Mouse (Mus musculus): Measurements from ENCODE around the gene Wbp1. TPM values are rescaled to one million over a fixed set of nuclear protein-coding genes. Genes with fewer than 3 reads are reported as not detected.

Wbp1 gene
- polyA plus RNA-seq (2014; fragmentation: Illumina TruSeq; extraction: RNeasy Lipid Tissue Mini Kit (QIAGEN cat#74804); ENCODE audit: low read depth, low replicate concordance), result 99.3 TPM

GRCm38 (mm10) chr6:83120930-83121862 is at the start of gene Wbp1:
Wbp1 (minus strand) TSS chr6:83121559.

GRCm38 (mm10) chr6:83165607-83166242 is 44.4 kb upstream of the Wbp1 start, which contains the start of gene Dctn1:
Dctn1 (plus strand) TSS chr6:83165920.

GRCm38 (mm10) chr6:83156259-83156684 is 34.9 kb upstream of the Wbp1 start, which contains the start of the genes Wdr54 and 1700003E16Rik:
Wdr54 (minus strand) TSS chr6:83156397.
1700003E16Rik (plus strand) TSS chr6:83156404.

GRCm38 (mm10) chr6:83134951-83135513 is 13.7 kb upstream of the Wbp1 start, which contains the start of gene Rtkn:
Rtkn (plus strand) TSS chr6:83135463.

GRCm38 (mm10) chr6:83125331-83125730 is 4.0 kb upstream of the Wbp1 start, which contains the start of gene Ino80b:
Ino80b (minus strand) TSS chr6:83125431.

GRCm38 (mm10) chr6:83115011-83115671 is 6.2 kb downstream of the Wbp1 start, which contains the start of gene Mogs:
Mogs (plus strand) TSS chr6:83115496.

GRCm38 (mm10) chr6:83108762-83109668 is 12.3 kb downstream of the Wbp1 start, which contains the start of gene Mrpl53:
Mrpl53 (plus strand) TSS chr6:83109040.

GRCm38 (mm10) chr6:83101316-83101687 is 20.1 kb downstream of the Wbp1 start, which contains the start of the genes Ccdc142 and Gm42688:
Ccdc142 (plus strand) TSS chr6:83101601.
Gm42688 (plus strand) TSS chr6:83101617.

GRCm38 (mm10) chr6:83086121-83087035 is 35.0 kb downstream of the Wbp1 start, which contains the start of gene Lbx2:
Lbx2 (plus strand) TSS chr6:83086367.

GRCm38 (mm10) chr6:83077630-83078323 is 43.6 kb downstream of the Wbp1 start, which contains the start of gene Pcgf1:
Pcgf1 (plus strand) TSS chr6:83077869.

GRCm38 (mm10) chr6:83070247-83070310 is 51.3 kb downstream of the Wbp1 start, which contains the start of gene Tlx2:
Tlx2 (minus strand) TSS chr6:83070293.

Other genes with a start within 250 kb of the Wbp1 start
- 0.48 TPM for gene Sema4f, start 181.8 kb downstream of the Wbp1 start, polyA plus RNA-seq (2014; fragmentation: Illumina TruSeq; extraction: RNeasy Lipid Tissue Mini Kit (QIAGEN cat#74804); ENCODE audit: low read depth, low replicate concordance)
- gene M1ap, start 174.7 kb downstream of the Wbp1 start, polyA plus RNA-seq (2014; fragmentation: Illumina TruSeq; extraction: RNeasy Lipid Tissue Mini Kit (QIAGEN cat#74804); ENCODE audit: low read depth, low replicate concordance), result 4.6 TPM
- gene Dok1, start 88.1 kb downstream of the Wbp1 start, polyA plus RNA-seq (2014; fragmentation: Illumina TruSeq; extraction: RNeasy Lipid Tissue Mini Kit (QIAGEN cat#74804); ENCODE audit: low read depth, low replicate concordance), result 25.7 TPM
- gene Loxl3, start 87.4 kb downstream of the Wbp1 start, polyA plus RNA-seq (2014; fragmentation: Illumina TruSeq; extraction: RNeasy Lipid Tissue Mini Kit (QIAGEN cat#74804); ENCODE audit: low read depth, low replicate concordance), result 11.2 TPM
- 147 TPM for gene Aup1, start 67.0 kb downstream of the Wbp1 start, polyA plus RNA-seq (2014; fragmentation: Illumina TruSeq; extraction: RNeasy Lipid Tissue Mini Kit (QIAGEN cat#74804); ENCODE audit: low read depth, low replicate concordance)
- gene Htra2, start 66.3 kb downstream of the Wbp1 start, polyA plus RNA-seq (2014; fragmentation: Illumina TruSeq; extraction: RNeasy Lipid Tissue Mini Kit (QIAGEN cat#74804); ENCODE audit: low read depth, low replicate concordance), result 32.7 TPM
- 1.6 TPM for gene Dqx1, start 63.7 kb downstream of the Wbp1 start, polyA plus RNA-seq (2014; fragmentation: Illumina TruSeq; extraction: RNeasy Lipid Tissue Mini Kit (QIAGEN cat#74804); ENCODE audit: low read depth, low replicate concordance)
- not detected for gene Tlx2, start 51.3 kb downstream of the Wbp1 start, polyA plus RNA-seq (2014; fragmentation: Illumina TruSeq; extraction: RNeasy Lipid Tissue Mini Kit (QIAGEN cat#74804); ENCODE audit: low read depth, low replicate concordance)
- 14.9 TPM for gene Pcgf1, start 43.7 kb downstream of the Wbp1 start, polyA plus RNA-seq (2014; fragmentation: Illumina TruSeq; extraction: RNeasy Lipid Tissue Mini Kit (QIAGEN cat#74804); ENCODE audit: low read depth, low replicate concordance)
- 1.5 TPM for gene Lbx2, start 35.2 kb downstream of the Wbp1 start, polyA plus RNA-seq (2014; fragmentation: Illumina TruSeq; extraction: RNeasy Lipid Tissue Mini Kit (QIAGEN cat#74804); ENCODE audit: low read depth, low replicate concordance)
- 3.6 TPM for gene Ccdc142, start 20.0 kb downstream of the Wbp1 start, polyA plus RNA-seq (2014; fragmentation: Illumina TruSeq; extraction: RNeasy Lipid Tissue Mini Kit (QIAGEN cat#74804); ENCODE audit: low read depth, low replicate concordance)
- 3.8 TPM for gene Gm42688, start 19.9 kb downstream of the Wbp1 start, polyA plus RNA-seq (2014; fragmentation: Illumina TruSeq; extraction: RNeasy Lipid Tissue Mini Kit (QIAGEN cat#74804); ENCODE audit: low read depth, low replicate concordance)
- gene Mrpl53, start 12.5 kb downstream of the Wbp1 start, polyA plus RNA-seq (2014; fragmentation: Illumina TruSeq; extraction: RNeasy Lipid Tissue Mini Kit (QIAGEN cat#74804); ENCODE audit: low read depth, low replicate concordance), result 73.1 TPM
- gene Mogs, start 6.1 kb downstream of the Wbp1 start, polyA plus RNA-seq (2014; fragmentation: Illumina TruSeq; extraction: RNeasy Lipid Tissue Mini Kit (QIAGEN cat#74804); ENCODE audit: low read depth, low replicate concordance), result 34.0 TPM
- gene Ino80b, start 3.9 kb upstream of the Wbp1 start, polyA plus RNA-seq (2014; fragmentation: Illumina TruSeq; extraction: RNeasy Lipid Tissue Mini Kit (QIAGEN cat#74804); ENCODE audit: low read depth, low replicate concordance), result 26.8 TPM
- gene Rtkn, start 13.9 kb upstream of the Wbp1 start, polyA plus RNA-seq (2014; fragmentation: Illumina TruSeq; extraction: RNeasy Lipid Tissue Mini Kit (QIAGEN cat#74804); ENCODE audit: low read depth, low replicate concordance), result 21.8 TPM
- 3.0 TPM for gene Wdr54, start 34.8 kb upstream of the Wbp1 start, polyA plus RNA-seq (2014; fragmentation: Illumina TruSeq; extraction: RNeasy Lipid Tissue Mini Kit (QIAGEN cat#74804); ENCODE audit: low read depth, low replicate concordance)
- gene 1700003E16Rik, start 34.8 kb upstream of the Wbp1 start, polyA plus RNA-seq (2014; fragmentation: Illumina TruSeq; extraction: RNeasy Lipid Tissue Mini Kit (QIAGEN cat#74804); ENCODE audit: low read depth, low replicate concordance), result 14.5 TPM
- gene Dctn1, start 44.4 kb upstream of the Wbp1 start, polyA plus RNA-seq (2014; fragmentation: Illumina TruSeq; extraction: RNeasy Lipid Tissue Mini Kit (QIAGEN cat#74804); ENCODE audit: low read depth, low replicate concordance), result 74.4 TPM
- gene Slc4a5, start 98.3 kb upstream of the Wbp1 start, polyA plus RNA-seq (2014; fragmentation: Illumina TruSeq; extraction: RNeasy Lipid Tissue Mini Kit (QIAGEN cat#74804); ENCODE audit: low read depth, low replicate concordance), result 1.2 TPM
- gene Mthfd2, start 204.3 kb upstream of the Wbp1 start, polyA plus RNA-seq (2014; fragmentation: Illumina TruSeq; extraction: RNeasy Lipid Tissue Mini Kit (QIAGEN cat#74804); ENCODE audit: low read depth, low replicate concordance), result 87.5 TPM
- gene Mob1a, start 204.5 kb upstream of the Wbp1 start, polyA plus RNA-seq (2014; fragmentation: Illumina TruSeq; extraction: RNeasy Lipid Tissue Mini Kit (QIAGEN cat#74804); ENCODE audit: low read depth, low replicate concordance), result 79.4 TPM
- 72.0 TPM for gene Bola3, start 227.6 kb upstream of the Wbp1 start, polyA plus RNA-seq (2014; fragmentation: Illumina TruSeq; extraction: RNeasy Lipid Tissue Mini Kit (QIAGEN cat#74804); ENCODE audit: low read depth, low replicate concordance)